Mouse (Mus musculus): ENCODE data around the gene N4bp1.

DNA sequence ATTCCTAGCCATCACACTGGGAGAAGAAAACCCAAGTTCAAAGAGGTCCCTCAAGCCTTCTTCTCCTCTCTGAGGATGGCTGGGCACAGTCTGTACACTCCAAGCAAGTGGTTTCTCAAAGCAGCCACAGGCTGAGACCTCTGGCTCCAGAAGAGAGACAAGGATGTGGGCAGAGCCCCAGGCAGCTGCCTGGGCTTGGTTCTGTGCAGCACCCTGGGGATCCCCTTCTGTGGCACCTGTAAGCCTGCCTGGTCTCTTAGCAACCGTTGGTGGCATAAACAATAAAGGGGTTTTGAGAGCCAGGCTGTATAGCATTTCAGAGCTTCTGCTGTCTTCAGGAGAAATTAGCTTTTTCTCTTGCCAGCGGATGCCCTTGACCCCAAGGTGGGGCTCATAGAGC lies 87.4 kb downstream of the N4bp1 start:
- TF ChIP-seq CTCF (IDR thresholded peaks at IDR 0.05; ENCODE audit: extremely low read depth, insufficient read depth, insufficient read length, insufficient replicate concordance) (no peak), POLR2A (IDR thresholded peaks at IDR 0.05; ENCODE audit: low read depth, low read length) (no peak)

Data from spleen, adult 2 months (tissue).